Mouse (Mus musculus): ENCODE data around the gene Zdhhc19. TPM values are rescaled to one million over a fixed set of nuclear protein-coding genes. Genes with fewer than 3 reads are reported as not detected.

Gene Zdhhc19
- polyA plus RNA-seq, 1 experiment: 242 TPM

- Histone ChIP-seq H3K27me3 (ENCODE audit: control insufficient read depth, insufficient read depth, low read length) (no peaks in the 10 kb centered on the region), H3K27ac (ENCODE audit: control insufficient read depth, insufficient read depth, low read depth, low read length) (no peak overlapping the region), H3K4me1 (ENCODE audit: control insufficient read depth, insufficient read depth, low read length) (peaks cover 8% of the 10 kb centered on the region), H3K36me3 (ENCODE audit: control insufficient read depth, insufficient read depth, low read length) (no peaks in the 10 kb centered on the region), H3K4me3 (ENCODE audit: control insufficient read depth, low read depth, low read length) (no peak overlapping the region)
- TF ChIP-seq POLR2A (IDR thresholded peaks at IDR 0.05; ENCODE audit: control insufficient read depth, low read depth, low read length) (no peak), CTCF (IDR thresholded peaks at IDR 0.05; ENCODE audit: control insufficient read depth, insufficient read depth, insufficient replicate concordance, low read depth, low read length) (no peak)
These were observed 6.7 kb downstream of the Zdhhc19 start for GRCm38 (mm10) chr16:32502621-32503335.

GRCm38 (mm10) chr16:32503633-32504032, 7.6 kb downstream of the Zdhhc19 start:
- TF ChIP-seq CTCF (IDR thresholded peaks at IDR 0.05; ENCODE audit: control insufficient read depth, insufficient read depth, insufficient replicate concordance, low read depth, low read length) (no peak), POLR2A (IDR thresholded peaks at IDR 0.05; ENCODE audit: control insufficient read depth, low read depth, low read length) (no peak)
- H3K27ac ChIP-seq (ENCODE audit: control insufficient read depth, insufficient read depth, low read depth, low read length): no peak overlapping the region
- H3K4me1 ChIP-seq (ENCODE audit: control insufficient read depth, insufficient read depth, low read length): peaks cover 8% of the 10 kb centered on the region
- no peak overlapping the region for H3K4me3 ChIP-seq (ENCODE audit: control insufficient read depth, low read depth, low read length)
- no peaks in the 10 kb centered on the region for H3K27me3 ChIP-seq (ENCODE audit: control insufficient read depth, insufficient read depth, low read length)
- no peaks in the 10 kb centered on the region for H3K36me3 ChIP-seq (ENCODE audit: control insufficient read depth, insufficient read depth, low read length)

GRCm38 (mm10) chr16:32506298-32506697, 10.2 kb downstream of the Zdhhc19 start:
- Histone ChIP-seq H3K27me3 (ENCODE audit: control insufficient read depth, insufficient read depth, low read length) (no peaks in the 10 kb centered on the region), H3K36me3 (ENCODE audit: control insufficient read depth, insufficient read depth, low read length) (no peaks in the 10 kb centered on the region), H3K4me3 (ENCODE audit: control insufficient read depth, low read depth, low read length) (no peak overlapping the region), H3K4me1 (ENCODE audit: control insufficient read depth, insufficient read depth, low read length) (no peaks in the 10 kb centered on the region; the same call in 1 of the 2 replicates), H3K27ac (ENCODE audit: control insufficient read depth, insufficient read depth, low read depth, low read length) (no peak overlapping the region)
- TF ChIP-seq POLR2A (IDR thresholded peaks at IDR 0.05; ENCODE audit: control insufficient read depth, low read depth, low read length) (no peak), CTCF (IDR thresholded peaks at IDR 0.05; ENCODE audit: control insufficient read depth, insufficient read depth, insufficient replicate concordance, low read depth, low read length) (no peak)

GRCm38 (mm10) chr16:32506868-32507267, 10.8 kb downstream of the Zdhhc19 start:
- Histone ChIP-seq H3K4me1 (ENCODE audit: control insufficient read depth, insufficient read depth, low read length) (no peaks in the 10 kb centered on the region; the same call in 1 of the 2 replicates), H3K27me3 (ENCODE audit: control insufficient read depth, insufficient read depth, low read length) (no peaks in the 10 kb centered on the region), H3K36me3 (ENCODE audit: control insufficient read depth, insufficient read depth, low read length) (no peaks in the 10 kb centered on the region), H3K4me3 (ENCODE audit: control insufficient read depth, low read depth, low read length) (no peak overlapping the region), H3K27ac (ENCODE audit: control insufficient read depth, insufficient read depth, low read depth, low read length) (no peak overlapping the region)
- no peak for TF ChIP-seq POLR2A (IDR thresholded peaks at IDR 0.05; ENCODE audit: control insufficient read depth, low read depth, low read length)
- no peak for TF ChIP-seq CTCF (IDR thresholded peaks at IDR 0.05; ENCODE audit: control insufficient read depth, insufficient read depth, insufficient replicate concordance, low read depth, low read length)

- Histone ChIP-seq H3K36me3 (ENCODE audit: control insufficient read depth, insufficient read depth, low read length) (no peaks in the 10 kb centered on the region), H3K4me3 (ENCODE audit: control insufficient read depth, low read depth, low read length) (no peak overlapping the region), H3K27me3 (ENCODE audit: control insufficient read depth, insufficient read depth, low read length) (no peaks in the 10 kb centered on the region), H3K4me1 (ENCODE audit: control insufficient read depth, insufficient read depth, low read length) (no peaks in the 10 kb centered on the region; the same call in 1 of the 2 replicates), H3K27ac (ENCODE audit: control insufficient read depth, insufficient read depth, low read depth, low read length) (no peak overlapping the region)
- TF ChIP-seq CTCF (IDR thresholded peaks at IDR 0.05; ENCODE audit: control insufficient read depth, insufficient read depth, insufficient replicate concordance, low read depth, low read length) (peak; percentile 92; the same call in 1 of the 2 replicates), POLR2A (IDR thresholded peaks at IDR 0.05; ENCODE audit: control insufficient read depth, low read depth, low read length) (no peak)
These were observed 11.3 kb downstream of the Zdhhc19 start for GRCm38 (mm10) chr16:32507407-32507806.

- TF ChIP-seq POLR2A (IDR thresholded peaks at IDR 0.05; ENCODE audit: control insufficient read depth, low read depth, low read length) (no peak), CTCF (IDR thresholded peaks at IDR 0.05; ENCODE audit: control insufficient read depth, insufficient read depth, insufficient replicate concordance, low read depth, low read length) (no peak)
- Histone ChIP-seq H3K36me3 (ENCODE audit: control insufficient read depth, insufficient read depth, low read length) (no peaks in the 10 kb centered on the region), H3K27ac (ENCODE audit: control insufficient read depth, insufficient read depth, low read depth, low read length) (no peak overlapping the region), H3K27me3 (ENCODE audit: control insufficient read depth, insufficient read depth, low read length) (no peaks in the 10 kb centered on the region), H3K4me1 (ENCODE audit: control insufficient read depth, insufficient read depth, low read length) (no peaks in the 10 kb centered on the region; the same call in 1 of the 2 replicates), H3K4me3 (ENCODE audit: control insufficient read depth, low read depth, low read length) (no peak overlapping the region)
These were observed 12.0 kb downstream of the Zdhhc19 start for GRCm38 (mm10) chr16:32508035-32508434.

GRCm38 (mm10) chr16:32508506-32509065, 12.5 kb downstream of the Zdhhc19 start:
- H3K36me3 ChIP-seq (ENCODE audit: control insufficient read depth, insufficient read depth, low read length): no peaks in the 10 kb centered on the region
- H3K27me3 ChIP-seq (ENCODE audit: control insufficient read depth, insufficient read depth, low read length): no peaks in the 10 kb centered on the region
- H3K4me3 ChIP-seq (ENCODE audit: control insufficient read depth, low read depth, low read length): no peak overlapping the region
- no peak for TF ChIP-seq POLR2A (IDR thresholded peaks at IDR 0.05; ENCODE audit: control insufficient read depth, low read depth, low read length)
- no peak for TF ChIP-seq CTCF (IDR thresholded peaks at IDR 0.05; ENCODE audit: control insufficient read depth, insufficient read depth, insufficient replicate concordance, low read depth, low read length)
- no peak overlapping the region for H3K27ac ChIP-seq (ENCODE audit: control insufficient read depth, insufficient read depth, low read depth, low read length)
- no peaks in the 10 kb centered on the region; the same call in 1 of the 2 replicates for H3K4me1 ChIP-seq (ENCODE audit: control insufficient read depth, insufficient read depth, low read length)
